Mouse (Mus musculus): ENCODE measurements around the gene Armh1.

DNA sequence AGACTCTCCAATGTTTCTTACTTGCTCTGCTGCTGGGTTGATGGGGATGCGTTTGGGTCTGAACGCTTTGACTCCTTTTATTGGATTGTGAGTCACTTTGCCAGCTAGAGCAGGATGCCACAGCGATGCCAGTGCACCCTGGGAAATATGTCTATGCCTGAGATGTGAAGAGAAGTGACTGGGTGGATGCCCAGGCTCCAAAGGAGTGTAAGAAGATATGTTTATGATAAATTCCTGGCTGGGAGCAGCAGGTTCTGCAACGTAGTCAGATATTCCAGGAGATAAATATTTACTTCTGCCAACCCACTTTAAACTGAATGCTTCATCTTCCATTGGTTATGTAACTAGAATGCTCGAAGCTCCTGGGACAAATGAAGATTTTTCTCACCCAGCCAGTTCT lies 34.9 kb downstream of the Armh1 start:
- no peak for TF ChIP-seq POLR2A (IDR thresholded peaks at IDR 0.05; ENCODE audit: borderline replicate concordance, control insufficient read depth, low read depth, low read length)
- no peak for TF ChIP-seq CTCF (IDR thresholded peaks at IDR 0.05; ENCODE audit: control insufficient read depth, insufficient read depth, low read length)
